Mouse (Mus musculus) thymus, postnatal 25 days (tissue): ENCODE data around the gene Gm43191.

Experiments
- DNase-seq: peaks from one replicate; pipeline ENCODE4 v3.0.0; 2022

Gene Gm43191

GRCm38 (mm10) chr3:116618855-116619254, 62.2 kb downstream of the Gm43191 start:
- no peak for DNase-seq

GRCm38 (mm10) chr3:116615318-116616068, 65.6 kb downstream of the Gm43191 start:
- DNase-seq = no peak

GRCm38 (mm10) chr3:116614295-116614892, 66.7 kb downstream of the Gm43191 start, which contains the start of gene Trmt13:
Gene Trmt13, minus strand, starts transcription at chr3:116614587.
- DNase-seq = no peak

GRCm38 (mm10) chr3:116604570-116604969, 76.5 kb downstream of the Gm43191 start:
- DNase-seq = no peak

GRCm38 (mm10) chr3:116601781-116602180, 79.3 kb downstream of the Gm43191 start:
- DNase-seq = no peak

GRCm38 (mm10) chr3:116601005-116601404, 80.1 kb downstream of the Gm43191 start:
- DNase-seq = no peak

- no peak for DNase-seq
These were observed 81.4 kb downstream of the Gm43191 start for GRCm38 (mm10) chr3:116599705-116600104.

GRCm38 (mm10) chr3:116595603-116595991, 85.5 kb downstream of the Gm43191 start:
- no peak for DNase-seq

GRCm38 (mm10) chr3:116594728-116595602, 86.1 kb downstream of the Gm43191 start, which contains the start of gene Sass6:
Gene Sass6, plus strand, starts transcription at chr3:116594982.
- DNase-seq = peak; percentile 97

- DNase-seq = no peak
These were observed 86.9 kb downstream of the Gm43191 start for GRCm38 (mm10) chr3:116594076-116594727.
